Mouse (Mus musculus) intestine, postnatal 0 days (tissue): ENCODE data around the gene Neb. TPM values are rescaled to one million over a fixed set of nuclear protein-coding genes. Genes with fewer than 3 reads are reported as not detected.

Experiments used
- ATAC-seq: fragments of 200-750 bp; cut with Nextera tagmentation; 2 replicates; pipeline ENCODE4 v1.8.0; 2017; ENCODE audit warnings: mild to moderate bottlenecking, moderate TSS enrichment, moderate library complexity
- H3K27ac ChIP-seq: fragments of 300-500 bp; sonication (generic); 2 replicates; pipeline ENCODE4 v1.5.1; 2014; ENCODE audit warnings: mild to moderate bottlenecking, low read depth, low read length, moderate library complexity
- H3K27me3 ChIP-seq: fragments of 300-500 bp; sonication (generic); replicated peaks from 2 replicates; pipeline ENCODE4 v1.6.1; 2014; ENCODE audit warnings: low read length, mixed read lengths; ENCODE audit not compliant: control insufficient read depth, insufficient read depth
- H3K36me3 ChIP-seq: fragments of 300-500 bp; sonication (generic); 2 replicates; pipeline ENCODE4 v1.6.1; 2014; ENCODE audit warnings: mild to moderate bottlenecking, moderate library complexity; ENCODE audit not compliant: control insufficient read depth, insufficient read depth
- H3K4me1 ChIP-seq: fragments of 300-500 bp; sonication (generic); replicated peaks from 2 replicates; pipeline ENCODE4 v1.6.1; 2014; ENCODE audit warnings: antibody characterized with exemption, low read length, mixed read lengths; ENCODE audit not compliant: control insufficient read depth, insufficient read depth
- H3K4me2 ChIP-seq: fragments of 300-500 bp; sonication (generic); replicated peaks from 2 replicates; pipeline ENCODE4 v1.6.1; 2014; ENCODE audit warnings: low read depth, mild to moderate bottlenecking, moderate library complexity
- H3K4me3 ChIP-seq: fragments of 300-500 bp; sonication (generic); 2 replicates; pipeline ENCODE4 v1.5.1; 2014; ENCODE audit warnings: low read depth, low read length
- H3K9ac ChIP-seq: fragments of 300-500 bp; sonication (generic); 2 replicates; pipeline ENCODE4 v1.6.1; 2014; ENCODE audit warnings: mild to moderate bottlenecking, low read depth, low read length
- H3K9me3 ChIP-seq: fragments of 300-500 bp; sonication (generic); 2 replicates; pipeline ENCODE4 v1.6.1; 2016; ENCODE audit warnings: mixed run types; ENCODE audit not compliant: control insufficient read depth
- CTCF ChIP-seq: sonication (generic); IDR thresholded peaks from 2 replicates; pipeline ENCODE4 v1.5.1; 2016; ENCODE audit warnings: low read depth, mild to moderate bottlenecking, control low read depth, antibody characterized with exemption, moderate library complexity
- WGBS: fragments of 180-500 bp; shearing (Covaris S2); extraction: QIAGEN DNeasy Blood & Tissue Kit; methylation state at CpG from one replicate; pipeline ENCODE4 v1.1.7; 2014; 5-methylcytosine and 5-hydroxymethylcytosine counted together
- polyA plus RNA-seq: library from polyadenylated mRNA; unstranded; fragments of >200 nt; fragmentation: Nextera tagmentation; extraction: Ambion mirVana; gene quantifications from 2 replicates; pipeline ENCODE4 v1.2.1, GENCODE M21; 2015

Neb gene
- polyA plus RNA-seq, 1 experiment from 2014 or later: 0.10 TPM

DNA sequence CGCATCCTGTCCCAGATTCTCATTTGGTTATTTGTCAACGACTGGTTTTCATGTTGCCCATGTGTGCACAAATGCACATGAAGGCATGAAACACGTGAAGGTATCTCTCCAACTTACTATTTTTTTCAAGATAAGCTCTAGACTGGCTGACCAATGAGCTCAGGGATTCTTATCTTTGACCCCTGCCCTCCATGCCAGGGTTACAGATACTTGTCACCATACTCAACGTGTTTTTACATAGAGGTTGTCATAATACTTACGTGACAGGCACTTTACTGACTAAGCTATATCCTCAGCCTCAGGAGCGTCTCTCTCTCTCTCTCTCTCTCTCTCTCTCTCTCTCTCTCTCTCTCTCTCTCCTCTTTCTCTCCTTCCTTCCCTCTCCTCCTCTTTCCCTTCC, 8.2 kb upstream of the Neb start:
- WGBS: 59% methylated on average over 6 of the region's 6 CpGs
- Histone ChIP-seq H3K27ac (no peak overlapping the region), H3K36me3 (no peaks in the 10 kb centered on the region), H3K4me1 (no peaks in the 10 kb centered on the region), H3K4me3 (no peak overlapping the region), H3K9ac (no peak overlapping the region), H3K9me3 (no peaks in the 10 kb centered on the region), H3K4me2 (no peak overlapping the region), H3K27me3 (no peaks in the 10 kb centered on the region)
- no peak for TF ChIP-seq CTCF
- ATAC-seq: peak; percentile 59; the same call in 1 of the 2 replicates

DNA sequence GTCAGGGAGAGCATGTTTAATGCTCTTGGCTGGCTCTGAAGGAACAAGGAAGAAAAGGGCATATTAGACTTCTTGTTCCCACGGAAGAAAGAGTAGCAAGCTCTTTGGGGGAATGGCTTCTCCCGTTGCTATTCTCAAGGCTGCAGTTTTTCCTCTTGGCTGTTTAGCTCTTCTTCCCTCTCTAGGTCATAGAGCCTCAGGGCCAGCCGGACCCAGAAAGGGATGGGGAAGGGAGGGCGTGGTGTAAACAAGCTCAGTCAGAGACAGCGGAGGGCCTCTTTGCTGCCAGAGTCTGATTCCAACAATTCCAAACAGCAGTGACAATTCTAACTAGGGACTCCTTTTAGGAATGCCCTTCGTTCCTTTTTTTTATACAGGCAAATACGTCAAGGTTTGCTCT, 7.8 kb upstream of the Neb start:
- Histone ChIP-seq H3K9ac (no peak overlapping the region), H3K4me2 (peak overlapping the region; percentile 21; the same call in 1 of the 2 replicates), H3K9me3 (no peaks in the 10 kb centered on the region), H3K4me1 (no peaks in the 10 kb centered on the region), H3K4me3 (no peak overlapping the region), H3K27me3 (no peaks in the 10 kb centered on the region), H3K36me3 (no peaks in the 10 kb centered on the region), H3K27ac (no peak overlapping the region)
- 36% methylated on average over 7 of the region's 7 CpGs for WGBS
- TF ChIP-seq CTCF: no peak
- ATAC-seq: no peak

DNA sequence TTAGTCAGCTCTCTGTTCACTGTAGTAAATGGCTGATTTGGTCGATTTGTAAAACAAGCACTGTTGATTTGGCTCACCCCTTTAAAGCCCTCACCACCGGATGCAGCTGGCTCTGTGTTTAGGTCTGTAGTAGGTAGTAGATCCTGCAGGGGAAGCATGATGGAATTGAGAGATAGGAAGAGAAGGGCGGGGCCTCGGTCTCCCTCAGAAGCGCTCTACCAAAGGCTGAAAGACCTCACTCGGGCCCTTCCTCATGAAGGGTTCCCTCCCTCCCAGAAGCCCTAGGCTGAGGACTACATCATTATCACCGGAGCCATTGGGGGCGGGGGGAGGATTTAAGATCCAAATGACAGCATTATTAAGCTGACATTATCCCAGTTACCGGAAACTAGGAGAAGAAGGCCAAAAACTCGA, 581 bp upstream of the Neb start:
- WGBS: 69% methylated on average over 10 of the region's 10 CpGs

DNA sequence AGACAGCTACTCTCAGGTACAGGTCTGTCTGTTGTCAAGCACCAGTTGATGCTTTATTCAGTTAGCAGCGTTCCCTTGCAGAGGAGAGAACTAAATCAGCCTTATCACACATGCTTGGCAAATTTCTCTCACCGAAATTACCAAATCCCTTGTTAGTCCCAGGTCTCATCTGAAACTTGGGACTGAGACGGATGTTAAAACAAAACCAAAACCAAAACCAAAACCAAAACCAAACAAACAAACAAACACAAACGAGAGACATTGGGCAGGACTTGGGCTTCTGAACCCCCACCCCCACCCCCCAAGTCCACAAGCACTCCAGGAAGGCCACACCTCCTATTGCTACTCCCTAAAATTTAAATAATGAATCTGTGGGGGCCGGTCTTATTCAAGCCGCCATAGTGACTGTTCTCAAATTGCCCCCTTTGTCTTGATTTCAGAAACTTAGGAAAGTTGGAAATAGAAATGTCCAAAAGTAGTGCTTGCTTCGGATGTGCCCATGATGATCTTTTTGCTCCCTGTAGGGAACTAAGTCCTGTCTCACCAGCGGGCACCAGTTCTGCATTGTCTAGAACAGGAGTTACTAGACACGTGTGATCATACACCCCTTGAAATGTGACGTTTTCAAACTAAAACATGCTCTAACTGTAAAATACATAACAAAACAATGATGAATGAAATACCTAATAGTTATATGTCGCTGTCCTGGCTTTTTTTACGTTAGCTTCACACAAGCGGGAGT, 397 bp downstream of the Neb start:
- no peak for TF ChIP-seq CTCF
- H3K27me3 ChIP-seq: no peaks in the 10 kb centered on the region
- H3K9ac ChIP-seq: no peak overlapping the region
- no peak overlapping the region for H3K4me3 ChIP-seq
- no peak for ATAC-seq
- H3K9me3 ChIP-seq: no peaks in the 10 kb centered on the region
- H3K36me3 ChIP-seq: no peaks in the 10 kb centered on the region
- H3K4me1 ChIP-seq: no peaks in the 10 kb centered on the region
- H3K27ac ChIP-seq: no peak overlapping the region
- 54% methylated on average over 13 of the region's 13 CpGs for WGBS
- peak overlapping the region; percentile 37 for H3K4me2 ChIP-seq

More for the DNA sequence above, 581 bp upstream of the Neb start:
- Histone ChIP-seq H3K4me2 (peak overlapping the region; percentile 37), H3K36me3 (no peaks in the 10 kb centered on the region), H3K9ac (no peak overlapping the region), H3K4me3 (no peak overlapping the region), H3K27ac (no peak overlapping the region), H3K27me3 (no peaks in the 10 kb centered on the region), H3K4me1 (no peaks in the 10 kb centered on the region), H3K9me3 (no peaks in the 10 kb centered on the region)
- no peak for TF ChIP-seq CTCF
- no peak for ATAC-seq

DNA sequence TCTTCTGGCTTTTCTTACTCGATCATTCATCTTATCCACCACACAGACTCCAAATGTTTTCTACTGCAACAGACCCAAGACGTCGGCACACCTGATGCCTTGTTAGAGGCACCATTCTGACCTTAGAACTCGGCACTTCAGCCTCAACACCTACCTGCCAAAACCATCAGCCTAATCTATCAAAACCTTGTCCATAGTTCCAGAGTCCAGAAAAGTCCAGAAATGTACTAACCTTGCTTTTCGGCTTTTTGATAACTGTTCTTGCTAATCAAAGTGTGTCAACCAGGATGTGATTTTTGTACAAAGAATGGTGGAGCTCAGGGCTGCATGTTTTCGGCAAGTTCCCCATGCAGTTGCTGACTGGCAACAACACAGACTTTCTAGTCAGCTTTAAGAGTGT, 3.6 kb downstream of the Neb start:
- WGBS: 92% methylated on average over 6 of the region's 6 CpGs
- H3K4me1 ChIP-seq: no peaks in the 10 kb centered on the region
- H3K27me3 ChIP-seq: no peaks in the 10 kb centered on the region
- H3K27ac ChIP-seq: no peak overlapping the region
- TF ChIP-seq CTCF: no peak
- ATAC-seq: no peak
- no peak overlapping the region for H3K4me2 ChIP-seq
- H3K36me3 ChIP-seq: no peaks in the 10 kb centered on the region
- no peak overlapping the region for H3K9ac ChIP-seq
- H3K9me3 ChIP-seq: no peaks in the 10 kb centered on the region
- H3K4me3 ChIP-seq: no peak overlapping the region

DNA sequence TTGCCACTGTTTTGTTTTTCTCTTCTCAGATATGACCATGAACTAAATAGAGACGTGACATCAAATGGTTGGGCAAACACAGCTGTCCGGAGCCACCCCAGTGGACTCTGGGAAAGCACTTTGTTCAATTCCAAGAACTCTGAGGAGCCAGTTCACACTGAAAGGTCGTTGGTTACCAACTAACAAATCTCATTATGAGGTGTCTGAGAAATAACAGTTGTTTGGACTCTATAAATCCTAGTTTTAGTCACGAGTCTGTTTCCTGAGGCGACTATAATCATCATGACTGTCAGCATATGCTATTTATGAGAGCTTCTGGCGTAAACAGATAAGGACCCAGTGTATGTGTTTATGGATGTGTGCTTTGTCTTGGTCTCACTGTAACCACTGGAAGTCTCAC, 5.8 kb downstream of the Neb start:
- ATAC-seq: no peak

DNA sequence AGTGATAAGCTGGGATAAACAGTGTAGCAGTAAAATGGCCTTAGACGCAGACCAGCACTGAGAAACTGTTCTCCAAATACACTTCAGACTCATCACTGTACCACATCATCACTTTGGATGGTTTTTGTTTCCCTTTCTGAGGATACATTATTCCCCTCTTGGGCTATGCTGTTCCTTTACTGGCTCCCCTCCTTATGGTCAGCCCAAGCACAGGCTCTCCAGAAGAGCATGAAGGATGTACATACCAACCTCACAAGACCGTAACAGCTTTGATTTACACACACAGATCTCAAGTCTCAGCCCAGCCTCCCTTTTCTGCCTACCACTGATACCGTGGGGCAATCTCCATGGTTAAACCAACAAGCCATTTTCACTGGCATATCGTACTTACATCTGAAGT, 6.2 kb downstream of the Neb start:
- no peaks in the 10 kb centered on the region for H3K36me3 ChIP-seq
- ATAC-seq: no peak
- H3K4me1 ChIP-seq: no peaks in the 10 kb centered on the region
- no peak overlapping the region for H3K27ac ChIP-seq
- no peak overlapping the region for H3K4me2 ChIP-seq
- 67% methylated on average over 4 of the region's 4 CpGs for WGBS
- no peak overlapping the region for H3K9ac ChIP-seq
- no peak for TF ChIP-seq CTCF
- no peaks in the 10 kb centered on the region for H3K27me3 ChIP-seq
- H3K9me3 ChIP-seq: no peaks in the 10 kb centered on the region
- H3K4me3 ChIP-seq: no peak overlapping the region

More for the DNA sequence above, 5.8 kb downstream of the Neb start:
- no peaks in the 10 kb centered on the region for H3K36me3 ChIP-seq
- no peaks in the 10 kb centered on the region for H3K4me1 ChIP-seq
- WGBS: 56% methylated on average over 6 of the region's 6 CpGs
- H3K4me2 ChIP-seq: no peak overlapping the region
- H3K9me3 ChIP-seq: no peaks in the 10 kb centered on the region
- TF ChIP-seq CTCF: no peak
- H3K27ac ChIP-seq: no peak overlapping the region
- no peak overlapping the region for H3K9ac ChIP-seq
- no peak overlapping the region for H3K4me3 ChIP-seq
- H3K27me3 ChIP-seq: no peaks in the 10 kb centered on the region
